Mouse (Mus musculus) heart, postnatal 10 days (tissue): ENCODE results near the gene Drg2. TPM values are rescaled to one million over a fixed set of nuclear protein-coding genes. Genes with fewer than 3 reads are reported as not detected.

Experiments
- DNase-seq, 2 experiments: peaks; one replicate each; pipeline ENCODE4 v3.0.0; 2021
- intact Hi-C: fragments of 180-260 bp; cut with DNase I; formaldehyde crosslinking; loops from one replicate; pipeline ENCODE4 v1.15.1; 2025
- total RNA-seq, 2 experiments: library from RNA; stranded (reverse); gene quantifications; 2 replicates each; pipeline ENCODE4 v1.2.3; 2021

Gene Drg2
- total RNA-seq, 2 experiments from 2014 or later = 37.8 to 41.1 TPM

GRCm38 (mm10) chr11:60465943-60466380, 11.6 kb downstream of the Drg2 start:
- peak; percentile 18 to 44 for DNase-seq
- intact Hi-C loops = no loop called here

DNA sequence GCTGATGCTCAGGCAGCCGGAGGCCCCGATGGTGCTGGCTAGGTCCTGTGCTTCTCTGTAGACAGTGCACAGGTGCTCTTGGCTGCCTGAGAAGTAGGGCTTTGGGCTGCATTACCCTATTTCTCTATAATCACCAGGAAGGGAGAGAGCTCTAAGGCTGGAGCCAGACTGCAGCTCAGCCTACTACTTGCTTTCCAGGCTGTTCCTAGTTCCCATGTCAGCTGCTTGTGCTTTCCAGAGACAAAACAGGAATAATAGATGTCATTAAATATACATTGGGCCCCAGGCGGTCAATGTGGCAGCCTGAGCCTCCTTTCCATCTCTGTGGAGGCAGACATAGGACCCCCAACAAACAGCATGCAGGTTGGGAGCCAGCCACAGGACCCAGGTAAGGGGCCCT, 14.6 kb downstream of the Drg2 start, which contains the start of gene Myo15:
TSS of gene Myo15 (plus strand) at position 301 of the 400 bp plus-strand sequence.
- DNase-seq = no peak
- intact Hi-C loops = no loop called here

GRCm38 (mm10) chr11:60470743-60471142, 16.4 kb downstream of the Drg2 start:
- intact Hi-C loops = no loop called here
- no peak for DNase-seq

- DNase-seq = no peak
- intact Hi-C loops = no loop called here
Measured at GRCm38 (mm10) chr11:60474534-60474933, 20.1 kb downstream of the Drg2 start.

GRCm38 (mm10) chr11:60475668-60476362, 21.4 kb downstream of the Drg2 start:
- intact Hi-C loops = no loop called here
- no peak for DNase-seq

DNA sequence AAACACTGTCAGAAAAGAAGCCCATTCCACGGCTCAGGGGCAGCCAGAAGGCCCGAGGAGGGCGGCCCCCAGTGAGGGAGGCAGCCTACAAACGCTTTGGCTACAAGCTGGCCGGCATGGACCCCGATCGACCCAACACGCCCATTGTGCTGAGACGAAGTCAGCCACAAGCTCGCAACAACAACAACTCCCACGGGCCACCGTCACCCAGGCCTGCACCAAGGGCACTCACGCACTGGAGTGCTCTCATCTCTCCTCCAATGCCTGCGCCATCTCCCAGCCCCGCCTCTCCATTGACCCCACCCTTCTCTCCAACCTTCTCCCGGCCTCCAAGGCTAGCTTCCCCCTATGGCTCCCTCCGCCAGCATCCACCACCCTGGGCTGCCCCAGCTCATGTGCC, 23.7 kb downstream of the Drg2 start:
- intact Hi-C loops = no loop called here
- no peak for DNase-seq

GRCm38 (mm10) chr11:60486267-60486666, 31.9 kb downstream of the Drg2 start:
- intact Hi-C loops = no loop called here
- DNase-seq = no peak

GRCm38 (mm10) chr11:60492726-60493125, 38.3 kb downstream of the Drg2 start:
- no peak for DNase-seq
- intact Hi-C loops = no loop called here

DNA sequence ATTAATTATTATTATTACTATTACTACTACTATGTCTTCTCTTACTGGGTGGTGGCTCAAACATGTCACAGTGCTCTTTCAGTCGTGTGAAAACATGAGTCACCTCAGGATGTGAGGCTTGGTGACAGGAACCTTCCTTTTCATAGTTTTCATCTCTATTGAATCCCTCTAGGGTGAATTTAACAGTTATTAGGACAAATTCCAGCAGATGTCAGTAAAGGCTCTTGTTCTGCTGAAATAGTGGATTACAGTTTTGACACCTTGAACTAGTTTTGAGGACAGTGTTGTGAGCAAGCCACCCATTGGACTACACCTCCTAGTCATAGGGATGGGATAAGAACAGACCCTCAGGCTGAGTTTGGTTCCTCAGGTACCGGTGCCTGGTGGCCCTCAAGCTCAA, 41.3 kb downstream of the Drg2 start:
- DNase-seq = no peak
- intact Hi-C loops = no loop called here

- no peak for DNase-seq
- intact Hi-C loops = no loop called here
Measured at GRCm38 (mm10) chr11:60507281-60507680, 52.9 kb downstream of the Drg2 start.

DNA sequence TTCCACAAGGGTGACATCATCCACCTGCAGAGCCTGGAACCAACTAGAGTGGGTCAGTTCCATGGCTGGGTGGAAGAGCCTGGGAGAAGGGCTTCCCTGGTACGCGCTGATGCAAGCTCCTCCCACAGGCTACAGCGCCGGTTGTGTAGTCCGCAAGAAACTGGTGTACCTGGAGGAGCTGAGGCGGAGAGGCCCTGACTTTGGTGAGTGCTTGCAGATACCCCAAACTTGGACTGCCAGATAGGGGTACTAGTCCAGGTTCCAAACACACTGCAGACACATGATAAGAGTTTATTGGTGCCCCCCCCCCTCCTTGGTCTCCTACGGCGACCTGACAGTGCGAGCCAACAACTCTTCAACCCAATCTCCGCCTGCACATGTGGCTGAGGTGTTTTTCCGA, 54.6 kb downstream of the Drg2 start:
- DNase-seq = no peak
- intact Hi-C loops = no loop called here

GRCm38 (mm10) chr11:60509500-60509899, 55.1 kb downstream of the Drg2 start:
- intact Hi-C loops = no loop called here
- DNase-seq = peak in 1 of 2 experiments; percentile 14

DNA sequence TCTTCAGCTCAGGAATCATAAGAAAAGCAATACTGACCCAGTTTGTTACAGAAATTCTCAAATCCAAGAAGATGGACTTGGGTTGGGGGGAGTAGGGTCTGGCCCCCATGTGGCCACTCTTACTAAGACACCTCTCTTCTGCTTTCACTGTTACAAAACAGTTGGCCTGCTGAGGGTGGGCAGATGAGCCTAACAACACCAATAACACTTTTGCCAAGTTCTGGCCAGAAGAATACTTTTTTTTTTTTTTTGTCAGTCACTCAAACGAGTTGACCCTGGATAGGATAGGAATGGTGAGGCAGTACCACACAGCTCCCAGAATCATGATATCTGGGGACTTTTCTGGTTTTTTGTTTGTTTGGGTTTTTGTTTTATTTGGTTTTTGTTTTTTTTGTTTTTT, 57.5 kb downstream of the Drg2 start:
- intact Hi-C loops = no loop called here
- no peak for DNase-seq

DNA sequence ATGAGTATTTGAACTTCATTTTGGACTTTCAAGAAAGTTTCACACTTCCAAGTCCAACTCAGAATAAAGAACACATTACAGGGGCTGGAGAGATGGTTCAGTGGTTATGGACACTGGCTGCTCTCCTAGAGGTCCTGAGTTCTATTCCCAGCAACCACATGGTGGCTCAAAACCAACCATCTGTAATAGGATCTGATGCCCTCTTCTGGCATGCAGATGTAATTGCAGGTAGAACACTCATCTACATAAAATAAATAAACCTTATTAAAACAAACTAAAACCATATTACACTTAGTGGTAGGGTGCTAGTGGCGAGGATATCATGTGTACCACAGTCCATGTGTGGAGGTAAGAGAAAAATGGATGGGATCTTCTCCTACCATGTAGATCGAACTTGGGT, 58.1 kb downstream of the Drg2 start:
- DNase-seq = no peak
- intact Hi-C loops = no loop called here

DNA sequence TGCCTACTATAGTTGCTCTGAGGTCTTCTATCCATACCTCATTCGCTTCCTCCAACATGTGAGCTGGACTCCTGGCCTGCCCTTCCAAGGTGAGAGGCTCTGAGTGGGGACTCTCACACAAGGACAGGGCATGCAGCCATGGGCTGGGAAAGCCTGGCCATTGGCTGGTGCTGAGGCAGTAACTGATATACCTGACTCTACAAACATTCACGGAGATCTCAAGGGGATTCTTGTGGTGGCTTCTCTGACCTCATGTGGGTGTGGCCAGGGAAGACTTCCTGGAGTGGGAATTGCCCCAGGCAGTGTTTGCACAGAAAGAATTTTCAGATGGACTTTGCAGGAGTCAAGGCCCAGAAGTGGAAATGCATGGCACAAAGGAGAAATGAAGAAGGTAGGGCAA, 60.5 kb downstream of the Drg2 start:
- intact Hi-C loops = no loop called here
- DNase-seq = no peak

DNA sequence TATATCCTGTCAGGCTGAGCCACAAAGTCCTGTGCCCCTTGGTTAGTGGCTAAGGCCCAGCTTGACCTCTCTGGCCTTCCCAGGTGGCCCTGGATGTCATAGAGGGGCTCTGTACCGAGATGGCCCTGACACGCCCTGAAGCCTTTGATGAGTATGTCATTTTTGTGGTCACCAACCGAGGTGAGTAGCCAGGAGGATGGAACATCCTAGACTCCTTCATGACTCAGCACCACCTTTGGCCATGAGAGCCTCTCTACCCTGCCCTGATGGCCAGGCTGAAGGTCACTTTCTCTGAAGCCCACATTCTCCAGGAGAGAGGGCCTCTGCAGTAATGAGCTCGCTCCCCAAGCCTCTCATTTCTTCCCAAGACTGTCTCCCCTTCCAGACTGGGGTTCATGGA, 63.9 kb downstream of the Drg2 start:
- intact Hi-C loops = no loop called here
- no peak for DNase-seq

Other genes starting within 250 kb of the Drg2 start
- 10 to 100 TPM; 40.2 to 42.6 TPM for gene Srebf1, start 232.0 kb upstream of the Drg2 start, total RNA-seq
- 100 to 1,000 TPM in 1 of 2 experiments, 10 to 100 TPM in 1; 97.3 to 100 TPM for gene Tom1l2, start 101.7 kb upstream of the Drg2 start, total RNA-seq
- gene Drc3, start 101.3 kb upstream of the Drg2 start, total RNA-seq = 1 to 10 TPM; 1.6 to 2.3 TPM
- gene Gid4, start 37.4 kb upstream of the Drg2 start, total RNA-seq = 10 to 100 TPM; 25.7 to 31.8 TPM
- gene Atpaf2, start 36.1 kb upstream of the Drg2 start, total RNA-seq = 10 to 100 TPM; 43.8 to 55.5 TPM
- gene Myo15, start 14.7 kb downstream of the Drg2 start, total RNA-seq = under 1 TPM; 0.07 TPM
- 10 to 100 TPM; 71.1 to 73.0 TPM for gene Alkbh5, start 81.8 kb downstream of the Drg2 start, total RNA-seq
- 10 to 100 TPM; 23.8 to 25.2 TPM for gene Llgl1, start 245.1 kb downstream of the Drg2 start, total RNA-seq